Mouse (Mus musculus): ENCODE measurements around the gene Col4a1. TPM values are rescaled to one million over a fixed set of nuclear protein-coding genes. Genes with fewer than 3 reads are reported as not detected.

Gene Col4a1
- polyA plus RNA-seq, 1 experiment, result 0.24 TPM

GRCm38 (mm10) chr8:11234151-11234878, 78.3 kb downstream of the Col4a1 start:
- Histone ChIP-seq H3K27me3 (ENCODE audit: control insufficient read depth) (no peaks in the 10 kb centered on the region), H3K4me3 (replicated peaks) (no peak overlapping the region)

GRCm38 (mm10) chr8:11233009-11233408, 79.6 kb downstream of the Col4a1 start:
- Histone ChIP-seq H3K4me3 (replicated peaks) (no peak overlapping the region), H3K4me1 (ENCODE audit: control insufficient read depth) (no peaks in the 10 kb centered on the region), H3K27me3 (ENCODE audit: control insufficient read depth) (no peaks in the 10 kb centered on the region), H3K9me3 (ENCODE audit: control insufficient read depth, low read length) (no peaks in the 10 kb centered on the region), H3K36me3 (ENCODE audit: control insufficient read depth) (no peaks in the 10 kb centered on the region; the same call in 1 of the 2 replicates)
- no peak for TF ChIP-seq GATA1 (IDR thresholded peaks at IDR 0.05; ENCODE audit: low read length)
- no peak for TF ChIP-seq TAL1 (IDR thresholded peaks at IDR 0.05; ENCODE audit: low read length)

More at GRCm38 (mm10) chr8:11234151-11234878, 78.3 kb downstream of the Col4a1 start:
- no peaks in the 10 kb centered on the region; the same call in 1 of the 2 replicates for H3K36me3 ChIP-seq (ENCODE audit: control insufficient read depth)
- no peaks in the 10 kb centered on the region for H3K4me1 ChIP-seq (ENCODE audit: control insufficient read depth)
- no peak for TF ChIP-seq GATA1 (IDR thresholded peaks at IDR 0.05; ENCODE audit: low read length)
- TF ChIP-seq TAL1 (IDR thresholded peaks at IDR 0.05; ENCODE audit: low read length), result no peak
- no peaks in the 10 kb centered on the region for H3K9me3 ChIP-seq (ENCODE audit: control insufficient read depth, low read length)

- Histone ChIP-seq H3K4me3 (replicated peaks) (no peak overlapping the region), H3K9me3 (ENCODE audit: control insufficient read depth, low read length) (no peaks in the 10 kb centered on the region), H3K36me3 (ENCODE audit: control insufficient read depth) (no peaks in the 10 kb centered on the region; the same call in 1 of the 2 replicates), H3K4me1 (ENCODE audit: control insufficient read depth) (no peaks in the 10 kb centered on the region), H3K27me3 (ENCODE audit: control insufficient read depth) (no peaks in the 10 kb centered on the region)
- TF ChIP-seq GATA1 (IDR thresholded peaks at IDR 0.05; ENCODE audit: low read length), result no peak
- no peak for TF ChIP-seq TAL1 (IDR thresholded peaks at IDR 0.05; ENCODE audit: low read length)
Observed at GRCm38 (mm10) chr8:11230277-11230676, 82.3 kb downstream of the Col4a1 start.

- Histone ChIP-seq H3K4me1 (ENCODE audit: control insufficient read depth) (no peaks in the 10 kb centered on the region), H3K9me3 (ENCODE audit: control insufficient read depth, low read length) (no peaks in the 10 kb centered on the region), H3K4me3 (replicated peaks) (no peak overlapping the region), H3K36me3 (ENCODE audit: control insufficient read depth) (peaks cover 5% of the 10 kb centered on the region; the same call in 1 of the 2 replicates), H3K27me3 (ENCODE audit: control insufficient read depth) (no peaks in the 10 kb centered on the region)
- TF ChIP-seq TAL1 (IDR thresholded peaks at IDR 0.05; ENCODE audit: low read length) (no peak), GATA1 (IDR thresholded peaks at IDR 0.05; ENCODE audit: low read length) (no peak)
Observed at GRCm38 (mm10) chr8:11227421-11227820, 85.2 kb downstream of the Col4a1 start.

GRCm38 (mm10) chr8:11225577-11226434, 86.8 kb downstream of the Col4a1 start:
- no peak overlapping the region for H3K4me3 ChIP-seq (replicated peaks)
- peaks cover 5% of the 10 kb centered on the region; the same call in 1 of the 2 replicates for H3K36me3 ChIP-seq (ENCODE audit: control insufficient read depth)
- no peaks in the 10 kb centered on the region for H3K27me3 ChIP-seq (ENCODE audit: control insufficient read depth)
- no peaks in the 10 kb centered on the region for H3K4me1 ChIP-seq (ENCODE audit: control insufficient read depth)
- H3K9me3 ChIP-seq (ENCODE audit: control insufficient read depth, low read length), result no peaks in the 10 kb centered on the region
- TF ChIP-seq TAL1 (IDR thresholded peaks at IDR 0.05; ENCODE audit: low read length), result no peak
- no peak for TF ChIP-seq GATA1 (IDR thresholded peaks at IDR 0.05; ENCODE audit: low read length)

GRCm38 (mm10) chr8:11224178-11224577, 88.4 kb downstream of the Col4a1 start:
- no peaks in the 10 kb centered on the region for H3K27me3 ChIP-seq (ENCODE audit: control insufficient read depth)
- TF ChIP-seq GATA1 (IDR thresholded peaks at IDR 0.05; ENCODE audit: low read length) (no peak), TAL1 (IDR thresholded peaks at IDR 0.05; ENCODE audit: low read length) (no peak)
- peaks cover 5% of the 10 kb centered on the region; the same call in 1 of the 2 replicates for H3K36me3 ChIP-seq (ENCODE audit: control insufficient read depth)
- H3K4me1 ChIP-seq (ENCODE audit: control insufficient read depth), result no peaks in the 10 kb centered on the region
- no peaks in the 10 kb centered on the region for H3K9me3 ChIP-seq (ENCODE audit: control insufficient read depth, low read length)
- H3K4me3 ChIP-seq (replicated peaks), result no peak overlapping the region

GRCm38 (mm10) chr8:11221353-11221752, 91.3 kb downstream of the Col4a1 start:
- no peak overlapping the region for H3K4me3 ChIP-seq (replicated peaks)
- H3K4me1 ChIP-seq (ENCODE audit: control insufficient read depth), result no peaks in the 10 kb centered on the region
- no peak for TF ChIP-seq GATA1 (IDR thresholded peaks at IDR 0.05; ENCODE audit: low read length)
- no peak for TF ChIP-seq TAL1 (IDR thresholded peaks at IDR 0.05; ENCODE audit: low read length)
- no peaks in the 10 kb centered on the region for H3K9me3 ChIP-seq (ENCODE audit: control insufficient read depth, low read length)
- peaks cover 5% of the 10 kb centered on the region; the same call in 1 of the 2 replicates for H3K36me3 ChIP-seq (ENCODE audit: control insufficient read depth)
- no peaks in the 10 kb centered on the region for H3K27me3 ChIP-seq (ENCODE audit: control insufficient read depth)

GRCm38 (mm10) chr8:11219282-11219681, 93.3 kb downstream of the Col4a1 start:
- no peaks in the 10 kb centered on the region for H3K9me3 ChIP-seq (ENCODE audit: control insufficient read depth, low read length)
- H3K4me1 ChIP-seq (ENCODE audit: control insufficient read depth), result no peaks in the 10 kb centered on the region
- peaks cover 5% of the 10 kb centered on the region; the same call in 1 of the 2 replicates for H3K36me3 ChIP-seq (ENCODE audit: control insufficient read depth)
- H3K4me3 ChIP-seq (replicated peaks), result no peak overlapping the region
- H3K27me3 ChIP-seq (ENCODE audit: control insufficient read depth), result no peaks in the 10 kb centered on the region
- TF ChIP-seq TAL1 (IDR thresholded peaks at IDR 0.05; ENCODE audit: low read length) (no peak), GATA1 (IDR thresholded peaks at IDR 0.05; ENCODE audit: low read length) (no peak)

- Histone ChIP-seq H3K27me3 (ENCODE audit: control insufficient read depth) (no peaks in the 10 kb centered on the region), H3K9me3 (ENCODE audit: control insufficient read depth, low read length) (no peaks in the 10 kb centered on the region), H3K4me3 (replicated peaks) (no peak overlapping the region), H3K36me3 (ENCODE audit: control insufficient read depth) (no peaks in the 10 kb centered on the region; the same call in 1 of the 2 replicates), H3K4me1 (ENCODE audit: control insufficient read depth) (no peaks in the 10 kb centered on the region)
- TF ChIP-seq GATA1 (IDR thresholded peaks at IDR 0.05; ENCODE audit: low read length) (no peak), TAL1 (IDR thresholded peaks at IDR 0.05; ENCODE audit: low read length) (no peak)
Observed at GRCm38 (mm10) chr8:11215231-11215630, 97.4 kb downstream of the Col4a1 start.

Measured in erythroblast, embryonic 14.5 days (primary cell).